Mouse (Mus musculus) heart, embryonic 13.5 days (tissue): ENCODE results near the gene Spn. TPM values are rescaled to one million over a fixed set of nuclear protein-coding genes. Genes with fewer than 3 reads are reported as not detected.
"Not testable (repeated sequence)": the region's sequence is repeated elsewhere in the genome, so short reads cannot be mapped to it uniquely, and the experiment has no call there.

Experiments
- ATAC-seq: fragments of 200-750 bp; cut with Nextera tagmentation; 2 replicates; pipeline ENCODE4 v1.8.0; 2017; ENCODE audit warnings: moderate TSS enrichment; ENCODE audit not compliant: insufficient number of reproducible peaks, low FRiP score, low TSS enrichment; ENCODE audit errors: extremely low read depth
- H3K27ac ChIP-seq: fragments of 300-500 bp; sonication (generic); replicated peaks from 2 replicates; pipeline ENCODE4 v1.5.1; 2015; ENCODE audit warnings: moderate library complexity, mild to moderate bottlenecking, inconsistent platforms
- H3K27me3 ChIP-seq: fragments of 300-500 bp; sonication (generic); replicated peaks from 2 replicates; pipeline ENCODE4 v1.6.1; 2015; ENCODE audit warnings: mild to moderate bottlenecking, inconsistent platforms
- H3K36me3 ChIP-seq: fragments of 300-500 bp; sonication (generic); 2 replicates; pipeline ENCODE4 v1.6.1; 2015; ENCODE audit warnings: mild to moderate bottlenecking, inconsistent platforms
- H3K4me1 ChIP-seq: fragments of 300-500 bp; sonication (generic); 2 replicates; pipeline ENCODE4 v1.6.1; 2015; ENCODE audit warnings: inconsistent platforms
- H3K4me2 ChIP-seq: fragments of 300-500 bp; sonication (generic); 2 replicates; pipeline ENCODE4 v1.6.1; 2015; ENCODE audit warnings: inconsistent platforms, mild to moderate bottlenecking, moderate library complexity
- H3K4me3 ChIP-seq: fragments of 300-500 bp; sonication (generic); 2 replicates; pipeline ENCODE4 v1.5.1; 2015; ENCODE audit warnings: moderate library complexity, mild to moderate bottlenecking, inconsistent platforms
- H3K9ac ChIP-seq: fragments of 300-500 bp; sonication (generic); 2 replicates; pipeline ENCODE4 v1.6.1; 2015; ENCODE audit warnings: inconsistent platforms, mild to moderate bottlenecking, moderate library complexity
- H3K9me3 ChIP-seq: fragments of 300-500 bp; sonication (generic); 2 replicates; pipeline ENCODE4 v1.6.1; 2016; ENCODE audit warnings: inconsistent platforms
- WGBS: fragments of 180-500 bp; shearing (Covaris S2); methylation state at CpG from one replicate; pipeline ENCODE4 v1.1.7; 2015; ENCODE audit warnings: mixed read lengths; 5-methylcytosine and 5-hydroxymethylcytosine counted together
- polyA plus RNA-seq: library from polyadenylated mRNA; unstranded; fragments of >200 nt; fragmentation: Nextera tagmentation; extraction: Ambion mirVana; gene quantifications from 2 replicates; pipeline ENCODE4 v1.2.1, GENCODE M21; 2015

Spn gene
- polyA plus RNA-seq, 1 experiment from 2014 or later = 0.13 TPM

DNA sequence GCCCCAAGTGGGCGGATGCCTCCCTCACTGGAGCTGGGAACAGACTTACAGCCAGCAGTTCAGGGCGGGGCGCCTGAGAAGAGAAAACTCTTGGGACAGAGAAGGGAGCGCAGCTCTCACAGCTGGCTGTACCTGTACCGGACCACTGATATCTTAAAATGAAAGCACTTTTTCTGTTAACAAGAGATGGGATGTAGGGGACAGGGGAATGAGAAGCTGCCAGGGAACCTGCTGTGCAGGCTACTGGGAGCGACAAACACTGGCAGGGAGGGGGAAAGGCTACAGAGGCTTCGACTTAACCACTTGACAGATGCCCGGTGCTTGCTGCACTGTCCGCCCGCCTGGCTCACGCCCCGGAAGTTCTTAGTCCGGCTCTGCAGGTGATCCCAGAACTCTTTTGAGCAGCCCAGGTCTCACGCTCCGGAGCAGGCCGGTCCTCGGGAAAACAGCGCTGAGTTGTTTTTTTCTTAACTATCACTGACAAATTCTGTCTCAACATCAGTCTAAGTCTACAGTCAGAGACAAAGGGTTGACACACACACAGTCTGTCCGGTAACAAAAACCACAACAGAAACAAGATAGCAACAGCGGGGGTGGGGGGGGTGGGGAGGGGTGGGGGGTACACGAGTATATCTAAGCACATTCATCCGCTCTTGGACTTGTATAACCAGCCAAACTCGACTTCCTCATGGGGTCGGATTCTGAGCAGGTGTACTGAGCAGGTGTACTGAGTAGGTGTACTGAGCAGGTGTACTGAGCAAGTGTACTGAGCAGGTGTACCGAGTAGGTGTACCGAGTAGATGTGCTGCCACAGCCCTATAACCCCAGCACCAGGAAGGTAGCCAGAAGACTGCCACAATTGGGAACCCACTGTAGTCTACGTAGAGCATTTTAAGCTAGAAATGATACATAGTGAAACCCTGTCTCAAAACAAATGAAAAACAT is 48.5 kb downstream of the Spn start:
- Histone ChIP-seq H3K9me3 (no peaks in the 10 kb centered on the region), H3K27me3 (no peaks in the 10 kb centered on the region), H3K4me1 (peaks cover 10% of the 10 kb centered on the region), H3K4me2 (peak overlapping the region; percentile 63), H3K36me3 (no peaks in the 10 kb centered on the region), H3K27ac (no peak overlapping the region), H3K9ac (peak overlapping the region; percentile 69), H3K4me3 (peak overlapping the region; percentile 35)
- WGBS = 21% methylated on average over 27 of the region's 27 CpGs
- no peak for ATAC-seq

DNA sequence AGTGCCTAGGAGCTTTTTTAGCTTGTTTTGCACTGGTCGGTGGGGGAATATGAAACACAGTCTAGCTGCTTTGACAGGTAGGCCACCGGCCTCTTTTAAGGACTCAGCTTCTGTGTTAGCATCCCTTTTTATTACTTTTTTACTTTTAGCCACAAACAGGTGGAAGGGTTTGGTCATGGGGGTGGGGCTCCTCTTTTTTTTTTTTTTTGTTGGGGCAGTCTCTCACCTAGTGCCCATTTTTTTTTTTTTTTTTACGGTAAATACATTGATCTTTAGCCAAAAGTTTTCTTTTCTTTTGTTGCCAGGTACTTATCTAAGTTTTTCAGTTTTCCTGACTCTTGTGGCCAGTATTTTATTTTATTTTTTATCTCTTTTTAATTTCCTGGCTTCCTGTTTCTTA is 49.5 kb downstream of the Spn start:
- H3K9ac ChIP-seq = no peak overlapping the region
- H3K27me3 ChIP-seq = no peaks in the 10 kb centered on the region
- H3K4me2 ChIP-seq = no peak overlapping the region
- no peak overlapping the region for H3K4me3 ChIP-seq
- 77% methylated on average over 3 of the region's 3 CpGs for WGBS
- no peaks in the 10 kb centered on the region for H3K36me3 ChIP-seq
- no peaks in the 10 kb centered on the region for H3K9me3 ChIP-seq
- peaks cover 10% of the 10 kb centered on the region for H3K4me1 ChIP-seq
- ATAC-seq = no peak
- no peak overlapping the region for H3K27ac ChIP-seq

DNA sequence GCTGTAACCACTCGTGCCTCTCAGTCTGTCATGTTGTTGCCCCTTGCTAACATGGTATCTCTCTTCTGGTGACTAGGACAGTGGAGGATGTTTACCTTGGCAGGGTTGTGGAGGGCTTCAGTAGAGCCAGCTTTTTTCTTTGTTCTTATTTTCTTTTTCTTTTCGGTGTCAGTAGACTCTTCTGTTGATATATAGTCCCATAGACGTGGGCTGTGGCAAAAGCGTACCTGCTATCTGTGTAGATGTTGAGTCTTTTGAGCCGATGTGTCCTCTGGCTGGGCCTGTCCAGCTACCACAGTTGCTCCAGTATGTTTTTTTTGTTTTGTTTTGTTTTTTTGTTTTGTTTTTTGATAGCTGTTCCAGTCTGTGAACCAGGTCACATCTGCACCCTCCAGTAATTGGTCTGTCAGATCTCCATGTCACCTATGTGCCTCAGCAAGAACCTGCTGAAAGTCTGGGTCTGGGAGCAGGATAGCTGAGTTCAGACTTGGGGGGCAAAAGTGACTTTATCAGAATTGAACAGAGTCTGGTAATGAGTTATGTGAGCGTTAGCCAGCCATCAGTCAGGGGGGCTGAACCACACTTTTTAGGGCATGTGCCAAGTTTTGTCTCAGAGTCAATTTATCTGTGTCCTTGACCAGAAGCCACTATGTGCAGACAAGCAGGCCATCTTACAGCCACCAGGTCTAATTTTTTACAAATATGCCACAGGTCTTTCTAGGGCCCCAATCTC is 50.2 kb downstream of the Spn start, which contains the start of gene Zg16:
TSS of gene Zg16 (minus strand) at position 51 of the 733 bp plus-strand sequence.
- not testable (repeated sequence) for H3K36me3 ChIP-seq, H3K9me3 ChIP-seq, ATAC-seq, H3K27ac ChIP-seq, H3K9ac ChIP-seq, H3K27me3 ChIP-seq, H3K4me3 ChIP-seq, H3K4me2 ChIP-seq
- peaks cover 10% of the 10 kb centered on the region for H3K4me1 ChIP-seq
- WGBS = 55% methylated on average over 6 of the region's 6 CpGs

DNA sequence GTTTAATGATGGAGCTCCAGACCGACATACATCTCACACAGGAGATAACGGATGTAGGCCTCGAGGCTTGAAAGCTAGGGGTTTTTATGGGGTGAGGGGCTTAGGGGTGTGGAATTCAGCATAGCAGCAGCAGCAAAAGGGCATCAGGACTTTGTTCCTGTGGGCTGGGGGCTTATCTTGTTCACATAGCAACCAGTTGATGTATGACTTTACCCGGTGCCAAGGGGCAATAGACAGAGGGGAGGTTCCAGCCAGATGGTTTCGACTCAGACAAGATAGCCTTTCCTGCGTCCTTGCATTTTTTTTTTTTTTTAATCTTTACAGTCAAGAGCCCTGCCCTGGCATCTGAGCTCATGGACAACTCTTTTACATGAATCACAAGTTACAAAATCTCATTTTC is 51.9 kb downstream of the Spn start:
- not testable (repeated sequence) for ATAC-seq, H3K27me3 ChIP-seq, H3K9me3 ChIP-seq, H3K27ac ChIP-seq, H3K9ac ChIP-seq, H3K4me2 ChIP-seq, H3K36me3 ChIP-seq, H3K4me3 ChIP-seq
- peaks cover 10% of the 10 kb centered on the region for H3K4me1 ChIP-seq
- WGBS = 28% methylated on average over 6 of the region's 6 CpGs

DNA sequence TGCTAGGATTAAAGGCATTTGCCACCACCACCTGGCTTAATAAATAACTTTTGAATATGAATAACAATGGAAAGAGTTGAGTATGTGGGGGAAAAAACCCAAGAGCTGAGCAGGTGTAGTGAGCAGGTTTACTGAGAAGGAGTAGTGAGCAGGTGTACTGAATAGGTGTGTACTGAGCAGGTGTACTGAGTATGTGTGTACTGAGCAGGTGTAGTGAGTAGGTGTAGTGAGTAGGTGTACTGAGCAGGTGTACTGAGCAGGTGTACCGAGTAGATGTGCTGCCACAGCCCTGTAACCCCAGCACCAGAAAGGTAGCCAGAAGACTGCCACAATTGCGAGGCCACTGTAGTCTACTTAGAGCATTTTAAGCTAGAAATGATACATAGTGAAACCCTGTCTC is 52.8 kb downstream of the Spn start:
- 79% methylated on average over 2 of the region's 2 CpGs for WGBS

DNA sequence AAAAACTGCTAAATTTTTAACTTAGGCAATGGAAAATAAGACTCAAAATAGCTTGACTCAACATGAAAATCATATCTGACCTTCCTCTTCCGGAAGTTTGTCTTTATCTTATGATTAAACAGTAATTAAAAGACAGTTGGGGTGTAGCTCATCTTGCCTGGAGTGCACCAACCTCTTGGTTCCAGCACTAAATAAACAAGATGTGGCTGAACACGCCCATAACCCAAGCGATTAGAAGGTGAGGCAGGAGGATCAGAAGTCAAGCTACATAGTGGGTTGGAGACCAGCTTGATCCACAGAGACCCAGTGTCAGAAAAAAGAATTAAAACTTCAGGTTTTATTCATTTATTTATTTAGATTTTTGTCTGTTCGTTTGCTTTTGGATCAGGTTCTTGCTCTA is 53.9 kb downstream of the Spn start:
- WGBS = 67% methylated on average over 4 of the region's 4 CpGs
- no peak overlapping the region for H3K27ac ChIP-seq
- ATAC-seq = no peak
- H3K4me1 ChIP-seq = peaks cover 6% of the 10 kb centered on the region
- H3K9ac ChIP-seq = no peak overlapping the region
- H3K27me3 ChIP-seq = no peaks in the 10 kb centered on the region
- no peaks in the 10 kb centered on the region for H3K36me3 ChIP-seq
- no peaks in the 10 kb centered on the region for H3K9me3 ChIP-seq
- H3K4me2 ChIP-seq = no peak overlapping the region
- H3K4me3 ChIP-seq = no peak overlapping the region

More for the DNA sequence above, 52.8 kb downstream of the Spn start:
- Histone ChIP-seq H3K4me1 (peaks cover 15% of the 10 kb centered on the region), H3K27me3 (no peaks in the 10 kb centered on the region), H3K9ac (no peak overlapping the region), H3K9me3 (no peaks in the 10 kb centered on the region), H3K36me3 (no peaks in the 10 kb centered on the region), H3K27ac (no peak overlapping the region), H3K4me3 (no peak overlapping the region), H3K4me2 (no peak overlapping the region)
- ATAC-seq = no peak

DNA sequence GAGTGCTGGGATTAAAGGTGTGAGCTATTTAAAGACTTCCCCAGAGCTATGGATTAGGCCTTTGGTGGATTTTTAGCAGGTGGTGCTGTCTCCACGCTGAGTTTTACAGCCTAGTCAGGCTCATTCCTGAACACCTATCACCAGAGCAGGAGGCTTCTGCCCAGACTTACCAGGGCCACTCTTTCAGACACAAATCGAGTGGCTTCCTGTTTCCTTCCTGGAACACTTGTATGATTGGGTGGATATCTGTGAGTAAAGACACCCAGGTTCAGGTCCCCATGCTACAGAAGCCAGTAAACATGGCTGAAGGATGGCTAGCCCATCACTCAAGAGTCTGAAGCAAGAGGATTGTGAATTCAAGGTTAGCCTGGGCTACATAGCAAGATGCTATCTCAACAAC is 54.6 kb downstream of the Spn start:
- H3K9me3 ChIP-seq = no peaks in the 10 kb centered on the region
- WGBS = 38% methylated on average over 2 of the region's 2 CpGs
- H3K9ac ChIP-seq = no peak overlapping the region
- H3K36me3 ChIP-seq = no peaks in the 10 kb centered on the region
- no peak for ATAC-seq
- H3K4me2 ChIP-seq = no peak overlapping the region
- H3K27me3 ChIP-seq = no peaks in the 10 kb centered on the region
- H3K27ac ChIP-seq = no peak overlapping the region
- no peak overlapping the region for H3K4me3 ChIP-seq
- H3K4me1 ChIP-seq = peaks cover 5% of the 10 kb centered on the region

DNA sequence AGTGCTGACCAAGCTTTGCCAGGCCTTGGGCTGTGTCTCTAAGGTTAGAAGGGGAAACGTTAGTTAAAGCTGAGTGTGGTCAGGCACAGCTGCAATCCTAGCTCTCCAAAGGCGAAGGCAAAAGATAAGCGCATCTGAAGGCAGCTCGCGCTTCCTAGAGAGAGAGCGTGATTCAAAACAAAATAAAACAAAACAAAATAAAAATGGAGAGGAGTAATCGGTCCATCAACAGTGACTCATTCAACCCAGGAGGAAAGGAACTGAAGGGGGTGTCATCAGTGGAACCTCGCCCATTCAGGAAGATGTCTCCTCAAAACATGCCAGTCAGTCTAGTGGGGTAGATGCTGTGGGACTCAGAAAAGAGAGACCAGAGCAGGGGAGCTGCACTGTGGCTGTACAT is 55.4 kb downstream of the Spn start:
- Histone ChIP-seq H3K4me2 (no peak overlapping the region), H3K4me1 (peaks cover 5% of the 10 kb centered on the region), H3K27me3 (no peaks in the 10 kb centered on the region), H3K4me3 (no peak overlapping the region), H3K9ac (no peak overlapping the region), H3K36me3 (no peaks in the 10 kb centered on the region), H3K27ac (no peak overlapping the region), H3K9me3 (no peaks in the 10 kb centered on the region)
- ATAC-seq = no peak
- 51% methylated on average over 8 of the region's 8 CpGs for WGBS

Other genes with a start within 250 kb of the Spn start
- 20.4 and 21.5 TPM in 2 replicates for gene Tmem219, start 214.9 kb downstream of the Spn start, polyA plus RNA-seq
- gene Kctd13, start 208.9 kb downstream of the Spn start, polyA plus RNA-seq = 13.1 and 14.0 TPM in 2 replicates
- 0.20 TPM in 2 replicates for gene Asphd1, start 188.2 kb downstream of the Spn start, polyA plus RNA-seq
- gene Sez6l2, start 187.3 kb downstream of the Spn start, polyA plus RNA-seq = 0.19 and 0.73 TPM in 2 replicates
- 69.5 and 79.9 TPM in 2 replicates for gene Cdipt, start 161.9 kb downstream of the Spn start, polyA plus RNA-seq
- gene Cdiptos, start 161.7 kb downstream of the Spn start, polyA plus RNA-seq = 0.59 and 1.7 TPM in 2 replicates
- 11.2 and 11.9 TPM in 2 replicates for gene Mvp, start 123.2 kb downstream of the Spn start, polyA plus RNA-seq
- gene Pagr1b, start 121.3 kb downstream of the Spn start, polyA plus RNA-seq = 0.38 and 0.44 TPM in 2 replicates
- 55.6 and 76.2 TPM in 2 replicates for gene Pagr1a, start 120.5 kb downstream of the Spn start, polyA plus RNA-seq
- 13.8 and 25.7 TPM in 2 replicates for gene Gm42742, start 116.7 kb downstream of the Spn start, polyA plus RNA-seq
- 1.6 TPM in 2 replicates for gene Prrt2, start 116.6 kb downstream of the Spn start, polyA plus RNA-seq
- gene Maz, start 110.8 kb downstream of the Spn start, polyA plus RNA-seq = 31.0 and 34.5 TPM in 2 replicates
- 72.4 and 79.2 TPM in 2 replicates for gene Kif22, start 95.4 kb downstream of the Spn start, polyA plus RNA-seq
- gene Zg16, start 50.5 kb downstream of the Spn start, polyA plus RNA-seq = not detected in 2 replicates
- 1.0 and 1.1 TPM in 2 replicates for gene AI467606, start 46.5 kb downstream of the Spn start, polyA plus RNA-seq
- 3.2 and 4.7 TPM in 2 replicates for gene Qprt, start 15.6 kb downstream of the Spn start, polyA plus RNA-seq
- gene Cd2bp2, start 58.2 kb upstream of the Spn start, polyA plus RNA-seq = 42.1 TPM in 2 replicates
- gene Tbc1d10b, start 70.6 kb upstream of the Spn start, polyA plus RNA-seq = 18.0 and 18.2 TPM in 2 replicates
- gene Mylpf, start 71.1 kb upstream of the Spn start, polyA plus RNA-seq = 17.0 and 24.9 TPM in 2 replicates
- 21.4 and 24.1 TPM in 2 replicates for gene Zfp553, start 95.2 kb upstream of the Spn start, polyA plus RNA-seq
- gene Sept1, start 95.3 kb upstream of the Spn start, polyA plus RNA-seq = 23.1 and 23.2 TPM in 2 replicates
- gene Zfp771, start 106.5 kb upstream of the Spn start, polyA plus RNA-seq = 32.6 and 32.9 TPM in 2 replicates
- 161 and 179 TPM in 2 replicates for gene Dctpp1, start 122.9 kb upstream of the Spn start, polyA plus RNA-seq
- 57.1 and 61.6 TPM in 2 replicates for gene Sephs2, start 136.2 kb upstream of the Spn start, polyA plus RNA-seq
- 0.98 and 1.2 TPM in 2 replicates for gene Itgal, start 158.4 kb upstream of the Spn start, polyA plus RNA-seq
- 16.5 and 16.6 TPM in 2 replicates for gene Zfp768, start 207.8 kb upstream of the Spn start, polyA plus RNA-seq
- gene Zfp747, start 238.2 kb upstream of the Spn start, polyA plus RNA-seq = 4.7 and 5.3 TPM in 2 replicates
- 3.6 TPM in 2 replicates for gene 9130019O22Rik, start 249.3 kb upstream of the Spn start, polyA plus RNA-seq